Mouse (Mus musculus) testis, adult 2 months (tissue): Measurements from ENCODE around the gene Set. TPM values are rescaled to one million over a fixed set of nuclear protein-coding genes. Genes with fewer than 3 reads are reported as not detected.

ENCODE experiments used
- H3K27ac ChIP-seq: fragments of 200-500 bp; 2 replicates; pipeline ENCODE4 v1.5.1; 2012; ENCODE audit warnings: low read depth, low read length; ENCODE audit not compliant: control insufficient read depth, insufficient read depth
- H3K27me3 ChIP-seq: fragments of 200-500 bp; 2 replicates; pipeline ENCODE4 v1.6.1; 2012; ENCODE audit warnings: mild to moderate bottlenecking, low read length, moderate library complexity; ENCODE audit not compliant: control insufficient read depth, insufficient read depth
- H3K36me3 ChIP-seq: fragments of 200-500 bp; 2 replicates; pipeline ENCODE4 v1.6.1; 2012; ENCODE audit warnings: mild to moderate bottlenecking, low read length; ENCODE audit not compliant: control insufficient read depth, insufficient read depth
- H3K4me1 ChIP-seq: fragments of 200-500 bp; 2 replicates; pipeline ENCODE4 v1.6.1; 2012; ENCODE audit warnings: low read length; ENCODE audit not compliant: control insufficient read depth, insufficient read depth
- H3K4me3 ChIP-seq: fragments of 200-500 bp; 2 replicates; pipeline ENCODE4 v1.5.1; 2012; ENCODE audit warnings: low read depth, mild to moderate bottlenecking, low read length, moderate library complexity, mixed read lengths; ENCODE audit not compliant: control insufficient read depth
- CTCF ChIP-seq: fragments of 200-500 bp; IDR thresholded peaks from 2 replicates; pipeline ENCODE4 v1.5.1; 2012; ENCODE audit warnings: low read depth, mild to moderate bottlenecking, inconsistent platforms, low read length, moderate library complexity; ENCODE audit not compliant: control insufficient read depth, insufficient read depth, insufficient replicate concordance
- POLR2A ChIP-seq: fragments of 200-500 bp; IDR thresholded peaks from 2 replicates; pipeline ENCODE4 v1.6.1; 2012; ENCODE audit warnings: low read depth, mild to moderate bottlenecking, inconsistent platforms, low read length, moderate library complexity; ENCODE audit not compliant: control insufficient read depth
- polyA plus RNA-seq: library from polyadenylated mRNA; depleted of rRNA; stranded (reverse); fragments of >200 nt; gene quantifications from 2 replicates; pipeline ENCODE4 v1.2.3, GENCODE M21; 2012

Set gene
- polyA plus RNA-seq, 1 experiment = 38.9 TPM

DNA sequence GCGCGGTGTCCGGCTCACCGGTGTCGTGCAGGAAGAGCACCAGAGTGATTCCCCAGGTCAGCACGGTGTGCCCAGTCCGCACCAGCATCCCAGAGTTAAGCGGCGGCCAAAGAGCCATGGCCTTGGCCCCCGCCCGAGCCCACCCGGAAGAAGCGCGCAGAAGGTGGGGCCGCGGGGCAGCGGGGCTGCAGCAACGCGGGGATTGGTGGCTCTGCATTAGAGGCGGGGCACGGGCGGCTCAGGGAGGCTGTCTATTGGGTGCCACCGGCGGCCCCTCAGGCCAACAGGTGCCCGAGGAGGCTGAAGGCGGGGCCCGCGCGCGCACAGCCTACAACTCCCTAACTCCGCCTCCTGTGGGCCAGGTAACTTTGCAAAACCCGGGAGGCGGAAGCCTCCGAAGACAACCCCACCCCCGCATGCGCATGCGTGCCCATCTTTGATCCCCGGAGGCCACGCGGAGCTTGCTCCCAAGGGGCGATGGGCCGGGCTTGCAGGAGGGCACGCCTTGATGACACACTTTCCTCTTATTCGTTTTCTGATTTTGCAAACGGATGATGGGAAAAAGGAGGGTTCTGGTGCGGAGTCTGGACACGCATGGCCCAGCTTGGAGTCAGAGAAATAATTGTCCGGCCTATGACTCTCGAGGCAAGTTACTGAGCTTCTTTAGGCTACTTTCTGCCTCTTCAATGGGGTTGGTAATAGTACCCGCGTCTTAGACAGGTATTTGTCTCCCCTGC lies 36.5 kb downstream of the Set start, which contains the start of gene Zdhhc12:
Gene Zdhhc12 (minus strand): TSS at position 178 of the 737 bp plus-strand sequence.
- no peaks in the 10 kb centered on the region for H3K27me3 ChIP-seq
- TF ChIP-seq CTCF (no peak), POLR2A (peak; percentile 34; the same call in 1 of the 2 replicates)
- H3K4me1 ChIP-seq = peaks cover 11% of the 10 kb centered on the region
- H3K36me3 ChIP-seq = no peaks in the 10 kb centered on the region
- H3K4me3 ChIP-seq = peak within 1 kb of the TSS; percentile 81
- peak within 1 kb of the TSS; percentile 21 for H3K27ac ChIP-seq

- Histone ChIP-seq H3K4me3 (peak overlapping the region; percentile 81), H3K4me1 (peaks cover 11% of the 10 kb centered on the region), H3K27ac (peak overlapping the region; percentile 12; the same call in 1 of the 2 replicates), H3K36me3 (no peaks in the 10 kb centered on the region), H3K27me3 (no peaks in the 10 kb centered on the region)
- TF ChIP-seq CTCF (no peak), POLR2A (no peak)
Observed at GRCm38 (mm10) chr2:30094208-30094588, 37.0 kb downstream of the Set start.

DNA sequence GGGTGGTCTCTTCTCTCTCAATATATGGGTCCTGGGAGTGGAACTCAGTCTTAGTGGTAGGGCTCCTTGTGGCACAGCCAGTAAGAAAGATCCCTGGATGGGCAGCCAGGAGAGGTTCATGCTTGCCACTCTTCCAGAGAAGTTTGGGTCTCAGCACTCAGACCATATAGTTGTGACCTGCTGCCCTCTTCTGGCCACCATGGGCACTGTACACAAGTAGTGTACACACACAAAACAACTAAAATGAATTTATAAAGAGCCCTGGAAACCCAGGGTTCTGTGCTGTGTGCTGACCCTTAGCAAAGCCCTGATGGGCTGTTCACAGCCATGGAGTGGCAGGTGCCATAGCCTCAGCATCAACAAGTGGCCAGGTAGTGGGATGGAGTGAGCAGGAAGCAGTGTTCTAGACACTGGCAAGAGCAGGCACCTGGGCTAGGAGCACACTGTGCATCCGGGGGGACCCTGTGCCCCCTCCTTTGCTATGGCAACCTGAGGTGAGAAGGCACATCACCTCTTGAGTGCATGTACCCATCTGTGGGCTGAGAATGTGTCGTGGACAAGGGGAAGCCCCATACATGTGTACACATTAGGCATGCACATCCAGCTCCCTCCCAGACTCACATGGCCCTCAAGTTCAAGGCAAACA lies 38.8 kb downstream of the Set start:
- H3K4me3 ChIP-seq = no peak overlapping the region
- no peak for TF ChIP-seq POLR2A
- TF ChIP-seq CTCF = peak; percentile 28; the same call in 1 of the 2 replicates
- no peaks in the 10 kb centered on the region for H3K36me3 ChIP-seq
- H3K27me3 ChIP-seq = no peaks in the 10 kb centered on the region
- peaks cover 11% of the 10 kb centered on the region for H3K4me1 ChIP-seq
- no peak overlapping the region for H3K27ac ChIP-seq

DNA sequence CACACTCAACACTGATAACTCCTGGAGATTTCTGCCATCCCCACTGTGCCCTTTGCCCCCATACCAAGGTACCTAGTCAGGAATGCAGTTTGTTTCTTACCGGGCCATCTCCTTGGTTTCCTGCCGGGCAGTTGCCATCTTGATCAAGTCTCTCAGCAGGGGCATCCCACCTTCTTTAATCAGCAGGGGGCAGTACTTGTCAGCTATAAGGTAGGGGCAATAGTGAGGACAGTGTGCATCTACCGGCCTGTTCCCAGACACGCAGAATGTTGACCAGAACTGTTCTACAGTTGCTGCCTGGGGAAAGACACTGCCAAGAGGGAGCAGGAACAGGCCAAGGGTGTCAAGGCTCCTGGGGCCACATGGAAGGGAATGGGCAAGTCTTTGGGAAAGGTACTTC lies 43.0 kb downstream of the Set start:
- H3K27me3 ChIP-seq = no peaks in the 10 kb centered on the region
- TF ChIP-seq POLR2A (no peak), CTCF (no peak)
- H3K4me3 ChIP-seq = no peak overlapping the region
- no peak overlapping the region for H3K27ac ChIP-seq
- H3K4me1 ChIP-seq = no peaks in the 10 kb centered on the region
- H3K36me3 ChIP-seq = no peaks in the 10 kb centered on the region; the same call in 1 of the 2 replicates

- Histone ChIP-seq H3K4me1 (no peaks in the 10 kb centered on the region), H3K27ac (no peak overlapping the region), H3K27me3 (no peaks in the 10 kb centered on the region), H3K36me3 (peaks cover 3% of the 10 kb centered on the region), H3K4me3 (no peak overlapping the region)
- peak; percentile 41; the same call in 1 of the 2 replicates for TF ChIP-seq CTCF
- TF ChIP-seq POLR2A = no peak
Observed at GRCm38 (mm10) chr2:30106364-30106763, 49.2 kb downstream of the Set start.

GRCm38 (mm10) chr2:30107646-30108045 lies 50.5 kb downstream of the Set start:
- no peaks in the 10 kb centered on the region for H3K4me1 ChIP-seq
- H3K36me3 ChIP-seq = peaks cover 3% of the 10 kb centered on the region
- no peak overlapping the region for H3K4me3 ChIP-seq
- TF ChIP-seq POLR2A (no peak), CTCF (no peak)
- no peak overlapping the region for H3K27ac ChIP-seq
- no peaks in the 10 kb centered on the region for H3K27me3 ChIP-seq

DNA sequence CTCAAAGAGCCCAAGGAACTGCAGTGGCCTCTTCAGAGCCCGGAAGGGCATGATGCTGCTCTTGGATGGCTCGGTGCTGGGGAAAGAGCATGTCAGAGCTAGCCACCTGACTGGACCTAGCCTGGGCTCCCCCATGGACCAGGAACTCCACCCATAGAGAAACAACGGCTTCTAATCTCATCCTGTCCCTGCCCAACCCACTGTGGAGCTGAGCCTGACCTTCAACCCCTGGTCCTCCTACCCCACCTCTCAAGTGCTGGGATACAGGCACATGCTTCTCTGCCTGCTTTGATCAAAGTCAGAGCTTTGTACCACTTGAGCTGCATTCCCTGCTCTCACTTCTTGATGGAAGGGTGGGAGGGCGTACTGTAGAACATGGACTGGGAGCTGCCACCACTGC lies 51.1 kb downstream of the Set start:
- Histone ChIP-seq H3K27me3 (no peaks in the 10 kb centered on the region), H3K4me3 (no peak overlapping the region), H3K36me3 (peaks cover 3% of the 10 kb centered on the region), H3K27ac (no peak overlapping the region), H3K4me1 (no peaks in the 10 kb centered on the region)
- TF ChIP-seq POLR2A (no peak), CTCF (no peak)

GRCm38 (mm10) chr2:30111500-30111899 lies 54.3 kb downstream of the Set start:
- no peaks in the 10 kb centered on the region for H3K27me3 ChIP-seq
- H3K36me3 ChIP-seq = peaks cover 3% of the 10 kb centered on the region
- H3K4me3 ChIP-seq = no peak overlapping the region
- no peak overlapping the region for H3K27ac ChIP-seq
- TF ChIP-seq CTCF = no peak
- no peak for TF ChIP-seq POLR2A
- H3K4me1 ChIP-seq = no peaks in the 10 kb centered on the region
